Mouse (Mus musculus) 416B (cell line): ENCODE measurements at regions not wholly inside any gene's neighbourhood (a gene's known extent, or its start where the extent isn't known, plus 50 kb on each side); places are given as distances from the start of the nearest gene placed in this dataset.
A peak's percentile ranks its signal among the peaks of the same experiment; 100 is the strongest.

Experiments
- DNase-seq: peaks from one replicate; pipeline ENCODE4 v3.0.0; 2011; ENCODE audit warnings: low read depth

- DNase-seq, result peak; percentile 78
Measured at GRCm38 (mm10) chr9:88221850-88222353, 105.1 kb upstream of the Nt5e start.

GRCm38 (mm10) chr9:88237126-88237525, 89.9 kb upstream of the Nt5e start:
- no peak for DNase-seq

GRCm38 (mm10) chr9:88238346-88238745, 88.7 kb upstream of the Nt5e start:
- no peak for DNase-seq

GRCm38 (mm10) chr9:88240740-88241139, 86.3 kb upstream of the Nt5e start:
- no peak for DNase-seq

GRCm38 (mm10) chr9:88241203-88241995, 85.6 kb upstream of the Nt5e start:
- DNase-seq, result peak; percentile 98

- DNase-seq, result no peak
Measured at GRCm38 (mm10) chr9:88242530-88242929, 84.5 kb upstream of the Nt5e start.

- no peak for DNase-seq
Measured at GRCm38 (mm10) chr9:88244492-88244891, 82.5 kb upstream of the Nt5e start.

- no peak for DNase-seq
Measured at GRCm38 (mm10) chr9:88255948-88256347, 71.0 kb upstream of the Nt5e start.

- no peak for DNase-seq
Measured at GRCm38 (mm10) chr9:88259627-88260026, 67.4 kb upstream of the Nt5e start.

GRCm38 (mm10) chr9:88260072-88260635, 66.8 kb upstream of the Nt5e start:
- DNase-seq, result no peak

- no peak for DNase-seq
Measured at GRCm38 (mm10) chr9:88262461-88262860, 64.5 kb upstream of the Nt5e start.

- DNase-seq, result peak; percentile 75
Measured at GRCm38 (mm10) chr9:88266346-88266745, 60.7 kb upstream of the Nt5e start.

GRCm38 (mm10) chr9:88268811-88269210, 58.2 kb upstream of the Nt5e start:
- DNase-seq, result no peak

- DNase-seq, result no peak
Measured at GRCm38 (mm10) chr9:88269216-88269615, 57.8 kb upstream of the Nt5e start.

GRCm38 (mm10) chr9:88270836-88271235, 56.2 kb upstream of the Nt5e start:
- no peak for DNase-seq

GRCm38 (mm10) chr9:88273304-88273703, 53.7 kb upstream of the Nt5e start:
- DNase-seq, result peak; percentile 100

GRCm38 (mm10) chr9:88274040-88274439, 53.0 kb upstream of the Nt5e start:
- DNase-seq, result peak; percentile 89

- DNase-seq, result no peak
Measured at GRCm38 (mm10) chr9:88274681-88275336, 52.2 kb upstream of the Nt5e start.

- peak; percentile 37 for DNase-seq
Measured at GRCm38 (mm10) chr9:88276023-88276568, 50.9 kb upstream of the Nt5e start.

GRCm38 (mm10) chr9:88277031-88277430, 50.0 kb upstream of the Nt5e start:
- DNase-seq, result peak; percentile 85
